Mouse (Mus musculus) hindbrain, embryonic 11.5 days (tissue): Measurements from ENCODE around the gene Gcn1l1. TPM values are rescaled to one million over a fixed set of nuclear protein-coding genes. Genes with fewer than 3 reads are reported as not detected.

Experiments used
- ATAC-seq: fragments of 200-750 bp; cut with Nextera tagmentation; 2 replicates; pipeline ENCODE4 v1.8.0; 2017; ENCODE audit warnings: mild to moderate bottlenecking, moderate TSS enrichment, moderate library complexity; ENCODE audit not compliant: low FRiP score
- DNase-seq: peaks from one replicate; pipeline ENCODE4 v3.0.0-alpha.2; 2015; ENCODE audit warnings: low spot score
- H3K27ac ChIP-seq: fragments of 300-500 bp; sonication (generic); 2 replicates; pipeline ENCODE4 v1.5.1; 2014; ENCODE audit warnings: mild to moderate bottlenecking, low read depth, low read length
- H3K27me3 ChIP-seq: fragments of 300-500 bp; sonication (generic); 2 replicates; pipeline ENCODE4 v1.6.1; 2014; ENCODE audit warnings: mild to moderate bottlenecking, low read length, moderate library complexity, mixed read lengths; ENCODE audit not compliant: control insufficient read depth, insufficient read depth
- H3K36me3 ChIP-seq: fragments of 300-500 bp; sonication (generic); 2 replicates; pipeline ENCODE4 v1.6.1; 2014; ENCODE audit warnings: mild to moderate bottlenecking, low read length, moderate library complexity, mixed read lengths; ENCODE audit not compliant: control insufficient read depth, insufficient read depth
- H3K4me1 ChIP-seq: fragments of 300-500 bp; sonication (generic); replicated peaks from 2 replicates; pipeline ENCODE4 v1.6.1; 2014; ENCODE audit warnings: low read length, mixed read lengths; ENCODE audit not compliant: control insufficient read depth, insufficient read depth
- H3K4me2 ChIP-seq: fragments of 300-500 bp; sonication (generic); replicated peaks from 2 replicates; pipeline ENCODE4 v1.6.1; 2014; ENCODE audit warnings: mild to moderate bottlenecking, low read depth, low read length
- H3K4me3 ChIP-seq: fragments of 300-500 bp; sonication (generic); 2 replicates; pipeline ENCODE4 v1.5.1; 2014; ENCODE audit warnings: low read depth, low read length
- H3K9ac ChIP-seq: fragments of 300-500 bp; sonication (generic); 2 replicates; pipeline ENCODE4 v1.6.1; 2014; ENCODE audit warnings: low read depth, low read length
- H3K9me3 ChIP-seq: fragments of 300-500 bp; sonication (generic); 2 replicates; pipeline ENCODE4 v1.6.1; 2016; ENCODE audit warnings: low read length; ENCODE audit not compliant: control insufficient read depth
- WGBS: fragments of 180-500 bp; shearing (Covaris S2); extraction: QIAGEN DNeasy Blood & Tissue Kit; methylation state at CpG from one replicate; pipeline ENCODE4 v1.1.7; 2014; 5-methylcytosine and 5-hydroxymethylcytosine counted together
- polyA plus RNA-seq: library from polyadenylated mRNA; unstranded; fragments of >200 nt; fragmentation: Nextera tagmentation; extraction: Ambion mirVana; gene quantifications from 2 replicates; pipeline ENCODE4 v1.2.1, GENCODE M21; 2014

Gcn1l1 gene
- polyA plus RNA-seq, 1 experiment from 2014 or later: 39.4 TPM

- peak overlapping the region; percentile 20; the same call in 1 of the 2 replicates for H3K27ac ChIP-seq
- peaks cover 3% of the 10 kb centered on the region; the same call in 1 of the 2 replicates for H3K4me1 ChIP-seq
- no peak for DNase-seq
- WGBS: 61% methylated on average over 7 of the region's 7 CpGs
- H3K27me3 ChIP-seq: no peaks in the 10 kb centered on the region
- H3K4me2 ChIP-seq: no peak overlapping the region
- H3K9ac ChIP-seq: no peak overlapping the region
- no peaks in the 10 kb centered on the region for H3K9me3 ChIP-seq
- H3K36me3 ChIP-seq: no peaks in the 10 kb centered on the region
- ATAC-seq: no peak
- no peak overlapping the region for H3K4me3 ChIP-seq
Measured at GRCm38 (mm10) chr5:115529742-115530446, 35.2 kb upstream of the Gcn1l1 start.

- 65% methylated on average over 8 of the region's 8 CpGs for WGBS
- no peak for DNase-seq
Measured at GRCm38 (mm10) chr5:115530447-115530809, 34.6 kb upstream of the Gcn1l1 start.

GRCm38 (mm10) chr5:115531671-115532270, 33.3 kb upstream of the Gcn1l1 start:
- ATAC-seq (no peak), DNase-seq (no peak)
- Histone ChIP-seq H3K4me3 (no peak overlapping the region), H3K9me3 (no peaks in the 10 kb centered on the region), H3K9ac (no peak overlapping the region), H3K4me2 (no peak overlapping the region), H3K36me3 (no peaks in the 10 kb centered on the region), H3K4me1 (peaks cover 3% of the 10 kb centered on the region; the same call in 1 of the 2 replicates), H3K27me3 (no peaks in the 10 kb centered on the region), H3K27ac (no peak overlapping the region; the same call in 1 of the 2 replicates)
- WGBS: 57% methylated on average over 18 of the region's 18 CpGs

More at GRCm38 (mm10) chr5:115530447-115530809, 34.6 kb upstream of the Gcn1l1 start:
- H3K4me2 ChIP-seq: no peak overlapping the region
- H3K4me3 ChIP-seq: no peak overlapping the region
- H3K27ac ChIP-seq: no peak overlapping the region
- no peaks in the 10 kb centered on the region for H3K9me3 ChIP-seq
- peaks cover 3% of the 10 kb centered on the region; the same call in 1 of the 2 replicates for H3K4me1 ChIP-seq
- H3K27me3 ChIP-seq: no peaks in the 10 kb centered on the region
- no peak for ATAC-seq
- no peak overlapping the region for H3K9ac ChIP-seq
- H3K36me3 ChIP-seq: no peaks in the 10 kb centered on the region

- Histone ChIP-seq H3K9ac (no peak overlapping the region), H3K4me2 (no peak overlapping the region), H3K36me3 (no peaks in the 10 kb centered on the region), H3K9me3 (no peaks in the 10 kb centered on the region), H3K27me3 (no peaks in the 10 kb centered on the region), H3K4me3 (no peak overlapping the region), H3K27ac (no peak overlapping the region), H3K4me1 (peaks cover 3% of the 10 kb centered on the region)
- no peak for ATAC-seq
- DNase-seq: no peak
- 25% methylated on average over 16 of the region's 16 CpGs for WGBS
Measured at GRCm38 (mm10) chr5:115534290-115534731, 30.7 kb upstream of the Gcn1l1 start.

GRCm38 (mm10) chr5:115534856-115535255, 30.2 kb upstream of the Gcn1l1 start:
- Histone ChIP-seq H3K4me1 (peaks cover 3% of the 10 kb centered on the region), H3K4me3 (no peak overlapping the region), H3K9me3 (no peaks in the 10 kb centered on the region), H3K27ac (no peak overlapping the region), H3K9ac (no peak overlapping the region), H3K4me2 (no peak overlapping the region), H3K27me3 (no peaks in the 10 kb centered on the region), H3K36me3 (no peaks in the 10 kb centered on the region)
- DNase-seq (no peak), ATAC-seq (no peak)
- 55% methylated on average over 8 of the region's 8 CpGs for WGBS

GRCm38 (mm10) chr5:115535635-115536034, 29.4 kb upstream of the Gcn1l1 start:
- Histone ChIP-seq H3K4me3 (no peak overlapping the region), H3K9me3 (no peaks in the 10 kb centered on the region), H3K27ac (no peak overlapping the region), H3K4me2 (no peak overlapping the region), H3K27me3 (no peaks in the 10 kb centered on the region), H3K36me3 (no peaks in the 10 kb centered on the region), H3K9ac (no peak overlapping the region), H3K4me1 (peaks cover 3% of the 10 kb centered on the region)
- DNase-seq (no peak), ATAC-seq (no peak)
- 27% methylated on average over 7 of the region's 7 CpGs for WGBS

GRCm38 (mm10) chr5:115538017-115538692, 26.9 kb upstream of the Gcn1l1 start:
- DNase-seq (no peak), ATAC-seq (peak; percentile 47; the same call in 1 of the 2 replicates)
- Histone ChIP-seq H3K27ac (no peak overlapping the region), H3K4me2 (no peak overlapping the region), H3K27me3 (no peaks in the 10 kb centered on the region), H3K9me3 (no peaks in the 10 kb centered on the region), H3K4me1 (peaks cover 3% of the 10 kb centered on the region; the same call in 1 of the 2 replicates), H3K9ac (no peak overlapping the region), H3K36me3 (no peaks in the 10 kb centered on the region), H3K4me3 (no peak overlapping the region)
- WGBS: 75% methylated on average over 13 of the region's 13 CpGs

GRCm38 (mm10) chr5:115538693-115539043, 26.4 kb upstream of the Gcn1l1 start:
- Histone ChIP-seq H3K27ac (no peak overlapping the region), H3K4me2 (no peak overlapping the region), H3K27me3 (no peaks in the 10 kb centered on the region), H3K4me3 (no peak overlapping the region), H3K4me1 (peaks cover 3% of the 10 kb centered on the region; the same call in 1 of the 2 replicates), H3K9me3 (no peaks in the 10 kb centered on the region), H3K36me3 (no peaks in the 10 kb centered on the region), H3K9ac (no peak overlapping the region)
- WGBS: 2% methylated on average over 11 of the region's 12 CpGs
- DNase-seq (peak; percentile 93), ATAC-seq (peak; percentile 83)
